Mouse (Mus musculus) olfactory bulb, adult 2 months (tissue): Measurements from ENCODE around the gene Nucb2.

Experiments
- CTCF ChIP-seq: fragments of 200-500 bp; IDR thresholded peaks from 2 replicates; pipeline ENCODE4 v1.5.1; 2012; ENCODE audit warnings: low read depth, mild to moderate bottlenecking, low read length, moderate library complexity; ENCODE audit not compliant: insufficient read depth
- POLR2A ChIP-seq: fragments of 200-500 bp; IDR thresholded peaks from 2 replicates; pipeline ENCODE4 v1.6.1; 2012; ENCODE audit warnings: mild to moderate bottlenecking, low read depth, low read length, moderate library complexity; ENCODE audit not compliant: insufficient read depth

DNA sequence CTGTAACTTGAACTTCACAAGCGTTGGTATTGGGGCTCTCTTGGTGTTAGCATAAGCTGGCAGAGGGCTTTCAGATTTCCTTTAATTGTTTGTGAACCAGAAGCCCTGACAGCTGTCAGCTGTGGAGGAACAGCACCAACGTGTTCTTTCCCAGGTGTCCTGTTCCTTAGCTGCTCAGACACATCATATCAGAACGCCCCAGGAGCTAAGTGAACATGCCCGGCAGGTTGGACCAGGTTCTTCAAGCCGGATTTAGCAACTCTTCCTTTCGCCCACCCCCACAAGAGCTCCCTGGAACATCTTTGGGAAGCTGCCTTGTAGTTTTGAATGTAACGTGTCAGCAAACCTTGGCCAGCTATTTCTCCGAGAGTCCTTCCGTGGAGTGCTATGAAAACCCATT lies 10.4 kb downstream of the Nucb2 start:
- TF ChIP-seq CTCF (no peak), POLR2A (no peak)
